Mouse (Mus musculus) kidney, postnatal 10 days (tissue): Measurements from ENCODE around the gene Gm11009.
"Not testable (repeated sequence)": the region's sequence is repeated elsewhere in the genome, so short reads cannot be mapped to it uniquely, and the experiment has no call there.

Source experiments
- DNase-seq: peaks from one replicate; pipeline ENCODE4 v3.0.0; 2021; ENCODE audit warnings: mixed read lengths

Gm11009 gene

GRCm38 (mm10) chr2:176319394-176319793 is at the start of gene Gm11009:
Gm11009 (minus strand) TSS chr2:176319494.
- DNase-seq, result not testable (repeated sequence)
